Mouse (Mus musculus): ENCODE results near the gene Ebf3. TPM values are rescaled to one million over a fixed set of nuclear protein-coding genes. Genes with fewer than 3 reads are reported as not detected.
A peak's percentile ranks its signal among the peaks of the same experiment; 100 is the strongest.

Gene Ebf3
- polyA plus RNA-seq, 1 experiment from 2014 or later: 23.9 TPM

DNA sequence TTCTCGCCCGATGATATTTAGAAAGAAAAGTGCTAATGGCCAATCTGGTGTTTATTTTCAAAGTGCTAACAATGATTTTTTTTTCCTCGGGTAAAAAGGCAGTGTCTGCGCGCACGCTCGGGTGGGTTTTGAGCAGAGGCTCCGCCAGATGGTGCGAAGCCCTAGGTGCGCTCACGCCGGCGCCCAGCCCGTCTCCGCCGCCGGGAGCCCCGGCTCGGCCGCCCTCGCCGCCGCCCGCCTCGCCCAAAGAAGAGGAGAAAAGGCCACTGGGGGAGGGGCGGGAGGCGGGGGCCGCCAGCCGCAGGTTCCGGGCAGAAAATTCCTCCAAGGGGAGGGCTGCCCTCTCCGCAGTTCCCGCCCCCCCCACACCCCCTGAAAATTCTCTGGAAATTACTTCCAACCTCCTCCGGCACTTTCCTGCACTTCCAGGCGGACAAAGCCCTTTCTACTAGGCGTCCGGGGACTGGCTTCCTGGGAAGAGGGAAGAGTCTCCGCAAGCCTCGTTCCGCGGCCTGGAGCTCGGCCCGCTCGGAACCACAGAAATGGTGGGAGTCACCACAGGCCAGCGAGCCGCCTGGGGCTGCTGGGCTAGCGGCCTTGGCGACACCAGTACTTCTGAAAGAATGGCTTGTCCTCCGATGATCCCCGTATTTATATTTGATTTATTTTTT is 4.0 kb downstream of the Ebf3 start:
- H3K27me3 ChIP-seq: peaks cover 15% of the 10 kb centered on the region
- H3K27ac ChIP-seq (replicated peaks): peak overlapping the region; percentile 99
- H3K4me1 ChIP-seq (replicated peaks): peaks cover 71% of the 10 kb centered on the region
- peak overlapping the region; percentile 76 for H3K4me2 ChIP-seq
- no peaks in the 10 kb centered on the region for H3K9me3 ChIP-seq
- no peak for ATAC-seq (ENCODE audit: low read depth)
- WGBS: under 1% methylated on average over 44 of the region's 49 CpGs
- H3K9ac ChIP-seq: peak overlapping the region; percentile 99
- peaks cover 8% of the 10 kb centered on the region for H3K36me3 ChIP-seq
- peak overlapping the region; percentile 88 for H3K4me3 ChIP-seq

DNA sequence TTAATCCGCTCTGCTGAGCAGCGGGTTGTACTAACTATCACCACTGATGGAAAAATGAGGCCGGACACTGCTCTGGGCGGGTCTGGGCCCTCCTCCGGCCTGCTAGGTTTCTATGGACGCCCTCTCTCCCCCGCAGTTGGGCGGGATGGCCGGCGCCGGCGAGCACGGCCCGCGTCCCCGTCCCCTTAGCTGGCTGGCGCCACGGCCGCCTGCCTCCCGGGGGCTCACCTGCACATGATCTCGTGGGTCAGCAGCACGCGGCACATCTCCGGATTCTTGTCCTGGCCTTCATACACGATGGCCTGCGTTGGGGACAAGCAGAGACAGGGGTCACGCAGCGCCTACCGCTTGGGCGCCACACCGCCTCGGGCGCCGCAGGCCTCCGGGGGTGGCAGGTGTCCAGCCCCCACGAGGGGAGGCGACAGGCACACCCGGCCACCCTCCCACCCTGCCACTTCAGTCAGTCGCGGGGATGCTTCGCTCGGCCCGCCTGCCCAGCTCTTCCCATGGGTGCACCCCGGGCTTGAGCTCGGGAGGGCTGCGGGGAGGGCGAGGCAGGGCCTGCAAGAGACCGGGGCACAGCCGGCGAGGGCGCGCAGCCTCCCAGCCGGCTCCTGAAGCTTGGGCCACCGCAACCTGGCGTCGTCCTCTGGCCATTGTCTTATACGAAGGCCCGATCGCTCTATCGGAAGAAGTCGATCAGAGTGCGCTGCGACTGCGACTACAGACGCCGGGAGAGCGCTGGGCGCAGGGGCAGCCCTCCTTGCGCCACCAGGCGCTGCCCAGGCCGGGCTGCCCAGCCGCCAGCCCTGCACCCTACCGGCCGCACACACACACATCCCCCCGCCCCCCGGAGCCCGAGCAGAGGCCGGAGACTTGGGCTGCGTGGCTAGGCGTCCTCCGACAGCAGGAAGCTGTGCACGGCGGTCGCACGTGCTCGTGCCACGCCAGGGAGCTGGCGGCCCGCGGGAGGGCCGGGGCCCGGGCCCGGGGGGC is 4.9 kb downstream of the Ebf3 start:
- peaks cover 70% of the 10 kb centered on the region for H3K4me1 ChIP-seq (replicated peaks)
- ATAC-seq (ENCODE audit: low read depth): no peak

GRCm38 (mm10) chr7:137308061-137309060 is 5.9 kb downstream of the Ebf3 start:
- Histone ChIP-seq H3K9ac (peak overlapping the region; percentile 99), H3K27ac (replicated peaks) (peak overlapping the region; percentile 99), H3K4me3 (peak overlapping the region; percentile 88), H3K27me3 (peaks cover 11% of the 10 kb centered on the region; the same call in 1 of the 2 replicates), H3K4me1 (replicated peaks) (peaks cover 76% of the 10 kb centered on the region), H3K36me3 (peaks cover 15% of the 10 kb centered on the region), H3K4me2 (peak overlapping the region; percentile 76), H3K9me3 (no peaks in the 10 kb centered on the region)
- ATAC-seq (ENCODE audit: low read depth): peak; percentile 61; the same call in 1 of the 2 replicates
- WGBS: 13% methylated on average over 19 of the region's 19 CpGs

More for the DNA sequence above, 4.9 kb downstream of the Ebf3 start:
- Histone ChIP-seq H3K9ac (peak overlapping the region; percentile 99), H3K9me3 (no peaks in the 10 kb centered on the region), H3K27ac (replicated peaks) (peak overlapping the region; percentile 99), H3K4me3 (peak overlapping the region; percentile 88), H3K36me3 (peaks cover 10% of the 10 kb centered on the region), H3K4me2 (peak overlapping the region; percentile 76), H3K27me3 (peaks cover 11% of the 10 kb centered on the region; the same call in 1 of the 2 replicates)
- WGBS: under 1% methylated on average over 89 of the region's 93 CpGs

- WGBS: 7% methylated on average over 8 of the region's 8 CpGs
- peak overlapping the region; percentile 78 for H3K9ac ChIP-seq
Measured at GRCm38 (mm10) chr7:137307131-137307530, 7.1 kb downstream of the Ebf3 start.

GRCm38 (mm10) chr7:137306127-137306526 is 8.1 kb downstream of the Ebf3 start:
- Histone ChIP-seq H3K27ac (replicated peaks) (peak overlapping the region; percentile 87), H3K9ac (peak overlapping the region; percentile 78), H3K27me3 (peaks cover 11% of the 10 kb centered on the region; the same call in 1 of the 2 replicates), H3K4me1 (replicated peaks) (peaks cover 85% of the 10 kb centered on the region), H3K9me3 (no peaks in the 10 kb centered on the region), H3K36me3 (peaks cover 15% of the 10 kb centered on the region), H3K4me3 (peak overlapping the region; percentile 88), H3K4me2 (peak overlapping the region; percentile 62)
- no peak for ATAC-seq (ENCODE audit: low read depth)
- WGBS: 24% methylated on average over 9 of the region's 9 CpGs

More at GRCm38 (mm10) chr7:137307131-137307530, 7.1 kb downstream of the Ebf3 start:
- peaks cover 15% of the 10 kb centered on the region for H3K36me3 ChIP-seq
- no peak for ATAC-seq (ENCODE audit: low read depth)
- no peaks in the 10 kb centered on the region for H3K9me3 ChIP-seq
- H3K4me3 ChIP-seq: peak overlapping the region; percentile 88
- H3K27me3 ChIP-seq: peaks cover 11% of the 10 kb centered on the region; the same call in 1 of the 2 replicates
- H3K4me1 ChIP-seq (replicated peaks): peaks cover 77% of the 10 kb centered on the region
- peak overlapping the region; percentile 62 for H3K4me2 ChIP-seq
- peak overlapping the region; percentile 87 for H3K27ac ChIP-seq (replicated peaks)

- peak overlapping the region; percentile 78 for H3K9ac ChIP-seq
- WGBS: 17% methylated on average over 10 of the region's 10 CpGs
Measured at GRCm38 (mm10) chr7:137303776-137304171, 10.5 kb downstream of the Ebf3 start.

DNA sequence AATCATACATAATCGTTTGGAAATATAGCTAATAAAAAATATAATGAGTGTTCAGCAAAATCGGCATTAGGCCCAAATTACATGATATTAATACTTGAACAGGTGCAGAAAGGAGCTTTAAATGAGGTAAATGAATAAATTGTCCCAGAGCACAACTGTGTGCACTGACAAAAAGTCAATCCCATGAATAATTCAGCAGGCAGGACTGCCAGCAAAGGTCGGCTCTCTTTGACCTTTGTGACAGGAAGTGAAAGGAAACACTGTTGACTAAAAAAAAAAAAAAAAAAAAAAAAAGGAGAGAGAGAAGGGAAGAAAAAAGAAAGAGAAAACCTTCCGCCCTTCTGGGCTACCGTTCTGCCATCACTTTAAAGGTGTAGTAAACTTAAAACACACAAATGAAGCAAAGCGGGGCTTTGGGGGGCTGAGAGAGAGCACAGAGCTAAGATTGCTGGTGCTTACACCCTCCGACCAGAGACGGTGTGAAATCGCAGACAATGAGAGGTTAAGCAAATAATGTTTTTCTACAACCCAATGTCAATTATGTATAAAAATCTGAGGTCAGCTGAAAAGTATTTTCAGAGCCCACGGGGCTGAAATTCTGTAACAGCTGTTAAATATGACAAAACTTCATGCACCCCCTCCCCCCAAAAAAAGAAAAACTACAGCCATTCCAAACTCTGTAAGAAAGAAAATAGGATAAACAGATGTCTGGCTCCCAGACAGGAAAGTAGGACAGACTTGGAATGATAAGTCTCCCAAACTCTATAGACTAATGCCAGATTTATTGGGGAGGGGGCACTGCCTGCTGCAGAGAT is 11.1 kb downstream of the Ebf3 start:
- no peak for ATAC-seq (ENCODE audit: low read depth)

More at GRCm38 (mm10) chr7:137303776-137304171, 10.5 kb downstream of the Ebf3 start:
- H3K9me3 ChIP-seq: no peaks in the 10 kb centered on the region
- peaks cover 85% of the 10 kb centered on the region for H3K4me1 ChIP-seq (replicated peaks)
- peak overlapping the region; percentile 88 for H3K4me3 ChIP-seq
- H3K4me2 ChIP-seq: peak overlapping the region; percentile 62
- peaks cover 20% of the 10 kb centered on the region for H3K27me3 ChIP-seq
- peaks cover 20% of the 10 kb centered on the region for H3K36me3 ChIP-seq
- peak overlapping the region; percentile 87 for H3K27ac ChIP-seq (replicated peaks)
- no peak for ATAC-seq (ENCODE audit: low read depth)

GRCm38 (mm10) chr7:137302161-137302560 is 12.1 kb downstream of the Ebf3 start:
- peak overlapping the region; percentile 87 for H3K27ac ChIP-seq (replicated peaks)
- no peaks in the 10 kb centered on the region for H3K9me3 ChIP-seq
- no peak for ATAC-seq (ENCODE audit: low read depth)
- H3K4me2 ChIP-seq: peak overlapping the region; percentile 62
- WGBS: 53% methylated on average over 5 of the region's 5 CpGs
- peaks cover 18% of the 10 kb centered on the region for H3K27me3 ChIP-seq
- H3K9ac ChIP-seq: peak overlapping the region; percentile 78
- H3K4me1 ChIP-seq (replicated peaks): peaks cover 95% of the 10 kb centered on the region
- peaks cover 20% of the 10 kb centered on the region for H3K36me3 ChIP-seq
- peak overlapping the region; percentile 88 for H3K4me3 ChIP-seq

More for the DNA sequence above, 11.1 kb downstream of the Ebf3 start:
- Histone ChIP-seq H3K27ac (replicated peaks) (peak overlapping the region; percentile 87), H3K36me3 (peaks cover 20% of the 10 kb centered on the region), H3K4me1 (replicated peaks) (peaks cover 87% of the 10 kb centered on the region), H3K4me3 (peak overlapping the region; percentile 88), H3K4me2 (peak overlapping the region; percentile 62), H3K9me3 (no peaks in the 10 kb centered on the region), H3K27me3 (peaks cover 20% of the 10 kb centered on the region), H3K9ac (peak overlapping the region; percentile 78)
- WGBS: 8% methylated on average over 10 of the region's 10 CpGs

- peaks cover 20% of the 10 kb centered on the region for H3K36me3 ChIP-seq
- H3K4me3 ChIP-seq: peak overlapping the region; percentile 88
- H3K27me3 ChIP-seq: peaks cover 16% of the 10 kb centered on the region; the same call in 1 of the 2 replicates
- ATAC-seq (ENCODE audit: low read depth): peak; percentile 30
- H3K9ac ChIP-seq: peak overlapping the region; percentile 78
- H3K27ac ChIP-seq (replicated peaks): peak overlapping the region; percentile 87
- H3K9me3 ChIP-seq: no peaks in the 10 kb centered on the region
- WGBS: 32% methylated on average over 15 of the region's 15 CpGs
- H3K4me1 ChIP-seq (replicated peaks): peaks cover 95% of the 10 kb centered on the region
- peak overlapping the region; percentile 62 for H3K4me2 ChIP-seq
Measured at GRCm38 (mm10) chr7:137301329-137301751, 12.9 kb downstream of the Ebf3 start.

DNA sequence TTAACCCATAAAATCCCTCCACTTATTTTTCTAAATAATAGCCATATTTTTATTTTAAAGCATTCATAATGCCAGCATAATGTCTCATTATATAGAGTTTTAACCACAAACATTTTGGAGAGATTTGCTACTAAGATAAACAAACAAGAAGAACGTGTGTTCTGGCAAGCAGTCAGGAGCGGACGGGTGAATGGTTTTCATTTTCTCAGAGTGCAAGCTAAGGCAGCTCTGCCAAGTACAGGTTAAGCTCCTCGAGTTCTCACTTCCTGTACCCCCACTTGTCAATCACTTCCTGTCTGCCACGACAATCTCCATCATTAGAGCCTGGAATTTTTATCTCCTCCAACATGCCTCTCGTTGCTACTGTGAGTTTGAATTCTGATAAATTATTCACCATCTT is 13.4 kb downstream of the Ebf3 start:
- Histone ChIP-seq H3K27me3 (peaks cover 12% of the 10 kb centered on the region; the same call in 1 of the 2 replicates), H3K4me3 (peak overlapping the region; percentile 88), H3K4me2 (peak overlapping the region; percentile 62), H3K4me1 (replicated peaks) (peaks cover 97% of the 10 kb centered on the region), H3K27ac (replicated peaks) (peak overlapping the region; percentile 87), H3K36me3 (peaks cover 20% of the 10 kb centered on the region), H3K9me3 (no peaks in the 10 kb centered on the region), H3K9ac (peak overlapping the region; percentile 78)
- no peak for ATAC-seq (ENCODE audit: low read depth)
- 44% methylated on average over 6 of the region's 6 CpGs for WGBS
